ENCODE assay signal across 8 mouse cellular contexts in genomic region chr11:5062326-5062725, GRCm38 (mm10). TPM values are rescaled to one million over a fixed set of nuclear protein-coding genes. Genes with fewer than 3 reads are reported as not detected.
DNase-seq lines count a peak whose midpoint lies in the region; ATAC-seq and TF ChIP-seq lines count a peak whose summit lies in the region.

No protein-coding gene starts in this region.

- no peaks in the 10 kb centered on the region for H3K27me3 ChIP-seq in kidney, adult 2 months (replicated peaks; ENCODE audit: control insufficient read depth, insufficient read depth, low read length)
- peaks cover 66% of the 10 kb centered on the region for H3K27me3 ChIP-seq in embryonic facial prominence, embryonic 14.5 days (replicated peaks; ENCODE audit: control insufficient read depth, insufficient read depth, low read length)
- H3K27me3 ChIP-seq in limb, embryonic 10.5 days (ENCODE audit: low read depth, poor library complexity, severe bottlenecking), result peaks cover 76% of the 10 kb centered on the region
- H3K27me3 ChIP-seq in neural tube, embryonic 15.5 days (replicated peaks), result peaks cover 56% of the 10 kb centered on the region

- H3K36me3 ChIP-seq in kidney, adult 2 months (ENCODE audit: control insufficient read depth, insufficient read depth, low read length), result no peaks in the 10 kb centered on the region
- peaks cover 10% of the 10 kb centered on the region; the same call in 1 of the 2 replicates for H3K36me3 ChIP-seq in embryonic facial prominence, embryonic 14.5 days (ENCODE audit: control insufficient read depth, insufficient read depth, low read length)
- H3K36me3 ChIP-seq in limb, embryonic 10.5 days, result peaks cover 4% of the 10 kb centered on the region; the same call in 1 of the 2 replicates
- H3K36me3 ChIP-seq in neural tube, embryonic 15.5 days, result no peaks in the 10 kb centered on the region; the same call in 1 of the 2 replicates

- H3K4me2 ChIP-seq in embryonic facial prominence, embryonic 14.5 days (ENCODE audit: low read depth, low read length), result peak overlapping the region; percentile 80
- H3K4me2 ChIP-seq in neural tube, embryonic 15.5 days, result peak overlapping the region; percentile 95

- H3K9me3 ChIP-seq in embryonic facial prominence, embryonic 14.5 days (ENCODE audit: control insufficient read depth, low read length), result no peaks in the 10 kb centered on the region
- H3K9me3 ChIP-seq in limb, embryonic 10.5 days (replicated peaks), result no peaks in the 10 kb centered on the region
- no peaks in the 10 kb centered on the region for H3K9me3 ChIP-seq in neural tube, embryonic 15.5 days (replicated peaks)

- DNase-seq in kidney, postnatal 10 days, result peak; percentile 26
- no peak for DNase-seq in kidney, adult 2 months
- no peak for DNase-seq in embryonic facial prominence, embryonic 14.5 days (ENCODE audit: low spot score)
- no peak for DNase-seq in limb, embryonic 10.5 days (ENCODE audit: low spot score)
- DNase-seq in layer of hippocampus, adult 9-10 months (ENCODE audit: low spot score), result no peak
- no peak for DNase-seq in urinary bladder, postnatal 25 days (ENCODE audit: low spot score)
- DNase-seq in c-Kit-positive CD71-positive TER-119-positive erythroid progenitor cells, embryonic 14.5 days (ENCODE audit: low spot score), result no peak

- no peak for TF ChIP-seq CTCF in kidney, adult 2 months (conservative IDR thresholded peaks at IDR 0.05; ENCODE audit: insufficient read depth, insufficient read length, low read depth, low read length)

- no peak for TF ChIP-seq POLR2A in kidney, adult 2 months (IDR thresholded peaks at IDR 0.05; ENCODE audit: low read depth, low read length)

- peaks cover 16% of the 10 kb centered on the region for H3K4me1 ChIP-seq in kidney, adult 2 months (ENCODE audit: control insufficient read depth, insufficient read depth, low read length)
- peaks cover 24% of the 10 kb centered on the region for H3K4me1 ChIP-seq in embryonic facial prominence, embryonic 14.5 days (ENCODE audit: control insufficient read depth, insufficient read depth, low read length)
- peaks cover 67% of the 10 kb centered on the region for H3K4me1 ChIP-seq in limb, embryonic 10.5 days
- H3K4me1 ChIP-seq in neural tube, embryonic 15.5 days, result peaks cover 72% of the 10 kb centered on the region

- H3K9ac ChIP-seq in embryonic facial prominence, embryonic 14.5 days (ENCODE audit: low read depth, low read length), result no peak overlapping the region; the same call in 1 of the 2 replicates
- no peak overlapping the region; the same call in 1 of the 2 replicates for H3K9ac ChIP-seq in neural tube, embryonic 15.5 days (replicated peaks)

- H3K4me3 ChIP-seq in kidney, adult 2 months (ENCODE audit: insufficient read depth, low read depth, low read length), result no peak overlapping the region
- peak overlapping the region; percentile 39 for H3K4me3 ChIP-seq in embryonic facial prominence, embryonic 14.5 days (ENCODE audit: low read depth, low read length)
- H3K4me3 ChIP-seq in limb, embryonic 10.5 days, result peak overlapping the region; percentile 50
- peak overlapping the region; percentile 27 for H3K4me3 ChIP-seq in neural tube, embryonic 15.5 days (replicated peaks)

- ATAC-seq in embryonic facial prominence, embryonic 14.5 days (ENCODE audit: low read depth), result no peak
- ATAC-seq in neural tube, embryonic 15.5 days (ENCODE audit: low FRiP score), result no peak

- no peak overlapping the region for H3K27ac ChIP-seq in kidney, adult 2 months (ENCODE audit: insufficient read depth, low read depth, low read length)
- H3K27ac ChIP-seq in embryonic facial prominence, embryonic 14.5 days (replicated peaks; ENCODE audit: low read depth, low read length), result no peak overlapping the region
- H3K27ac ChIP-seq in limb, embryonic 10.5 days, result peak overlapping the region; percentile 61; the same call in 1 of the 2 replicates
- no peak overlapping the region for H3K27ac ChIP-seq in neural tube, embryonic 15.5 days (replicated peaks)

- 49% methylated on average over 13 of the region's 13 CpGs for WGBS in kidney, adult 2 months
- 24% methylated on average over 9 of the region's 13 CpGs for WGBS in embryonic facial prominence, embryonic 14.5 days
- 9% methylated on average over 13 of the region's 13 CpGs for WGBS in limb, embryonic 10.5 days
- WGBS in neural tube, embryonic 15.5 days, result 20% methylated on average over 13 of the region's 13 CpGs

RNA-seq across cellular contexts. Expression of gene Gas2l1, which starts 2.8 kb away (rescaled TPM):
- 40.2 and 48.3 TPM in 2 replicates for polyA plus RNA-seq in kidney, adult 2 months (2012; rRNA removed)
- polyA plus RNA-seq in embryonic facial prominence, embryonic 14.5 days (2014; fragmentation: Nextera tagmentation; extraction: Ambion mirVana), result 33.8 and 38.1 TPM in 2 replicates
- 27.5 and 34.4 TPM in 2 replicates for polyA plus RNA-seq in limb, embryonic 10.5 days (2016; fragmentation: Nextera tagmentation; extraction: Ambion mirVana)
- polyA plus RNA-seq in neural tube, embryonic 15.5 days (2015; fragmentation: Nextera tagmentation; extraction: Ambion mirVana), result 25.9 and 26.0 TPM in 2 replicates

RNA-seq across cellular contexts. Expression of gene Rasl10a, which starts 4.4 kb away (rescaled TPM):
- 1.1 and 1.3 TPM in 2 replicates for polyA plus RNA-seq in kidney, adult 2 months (2012; rRNA removed)
- polyA plus RNA-seq in embryonic facial prominence, embryonic 14.5 days (2014; fragmentation: Nextera tagmentation; extraction: Ambion mirVana), result 3.8 and 4.8 TPM in 2 replicates
- 0.34 and 0.51 TPM in 2 replicates for polyA plus RNA-seq in limb, embryonic 10.5 days (2016; fragmentation: Nextera tagmentation; extraction: Ambion mirVana)
- 2.8 and 2.9 TPM in 2 replicates for polyA plus RNA-seq in neural tube, embryonic 15.5 days (2015; fragmentation: Nextera tagmentation; extraction: Ambion mirVana)

RNA-seq across cellular contexts. Expression of gene Rhbdd3, which starts 36.4 kb away (rescaled TPM):
- polyA plus RNA-seq in kidney, adult 2 months (2012; rRNA removed), result 26.4 and 35.6 TPM in 2 replicates
- polyA plus RNA-seq in embryonic facial prominence, embryonic 14.5 days (2014; fragmentation: Nextera tagmentation; extraction: Ambion mirVana), result 21.8 and 26.5 TPM in 2 replicates
- 29.0 and 31.6 TPM in 2 replicates for polyA plus RNA-seq in limb, embryonic 10.5 days (2016; fragmentation: Nextera tagmentation; extraction: Ambion mirVana)
- polyA plus RNA-seq in neural tube, embryonic 15.5 days (2015; fragmentation: Nextera tagmentation; extraction: Ambion mirVana), result 40.0 and 41.5 TPM in 2 replicates

RNA-seq across cellular contexts. Expression of gene Ewsr1, which starts 36.7 kb away (rescaled TPM):
- 204 and 218 TPM in 2 replicates for polyA plus RNA-seq in kidney, adult 2 months (2012; rRNA removed)
- polyA plus RNA-seq in embryonic facial prominence, embryonic 14.5 days (2014; fragmentation: Nextera tagmentation; extraction: Ambion mirVana), result 283 and 350 TPM in 2 replicates
- polyA plus RNA-seq in limb, embryonic 10.5 days (2016; fragmentation: Nextera tagmentation; extraction: Ambion mirVana), result 893 and 996 TPM in 2 replicates
- 533 and 582 TPM in 2 replicates for polyA plus RNA-seq in neural tube, embryonic 15.5 days (2015; fragmentation: Nextera tagmentation; extraction: Ambion mirVana)
